Mouse (Mus musculus) layer of hippocampus, postnatal 10 days (tissue): ENCODE measurements around the gene Ptpn13. TPM values are rescaled to one million over a fixed set of nuclear protein-coding genes. Genes with fewer than 3 reads are reported as not detected.

Experiments
- DNase-seq, 2 experiments: peaks; one replicate each; pipeline ENCODE4 v3.0.0; 2021; ENCODE audit warnings: low spot score in 2 of 2
- total RNA-seq, 2 experiments: library from RNA; stranded (reverse); gene quantifications; 2 replicates each; pipeline ENCODE4 v1.2.3; 2021

Ptpn13 gene
- total RNA-seq, 2 experiments from 2014 or later = 9.5 to 11.2 TPM

DNA sequence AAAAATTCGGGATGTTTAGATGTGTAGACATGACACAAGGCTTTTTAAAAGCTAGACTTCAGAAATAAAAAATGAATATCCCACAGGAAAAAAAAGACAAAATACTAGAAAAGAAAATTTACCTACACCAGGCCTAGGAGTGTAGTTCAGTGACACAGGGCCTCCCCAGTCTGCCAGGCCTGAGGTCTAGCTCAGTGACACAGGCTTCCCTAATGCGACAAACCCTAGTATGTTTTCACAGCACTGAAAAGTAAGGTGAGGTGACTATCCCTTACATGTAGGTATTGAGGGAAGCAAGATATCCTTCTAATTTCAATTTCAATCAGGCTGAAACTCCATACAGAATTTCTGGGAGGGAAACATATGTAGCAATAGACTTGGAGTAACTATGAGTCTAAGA lies 212.2 kb downstream of the Ptpn13 start:
- no peak for DNase-seq

DNA sequence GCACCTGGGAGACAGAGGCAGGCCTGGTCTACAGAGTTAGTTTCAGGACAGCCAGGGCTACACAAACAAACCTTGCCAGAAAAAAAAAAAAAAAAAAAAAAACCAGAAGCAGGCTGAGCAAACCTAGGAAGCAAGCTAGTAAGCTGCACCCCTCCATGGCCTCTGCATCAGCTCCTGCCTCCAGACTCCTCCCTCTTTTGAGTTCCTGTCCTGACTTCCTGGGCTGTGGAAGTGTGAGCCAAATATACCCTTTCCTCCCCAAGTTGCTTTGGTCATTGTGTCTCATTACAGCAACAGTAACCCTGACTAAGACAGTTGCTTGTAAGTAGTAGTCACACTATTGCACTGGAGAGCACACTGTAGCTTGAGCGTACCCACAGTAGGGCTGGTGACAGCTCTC lies 219.2 kb downstream of the Ptpn13 start:
- no peak for DNase-seq

DNA sequence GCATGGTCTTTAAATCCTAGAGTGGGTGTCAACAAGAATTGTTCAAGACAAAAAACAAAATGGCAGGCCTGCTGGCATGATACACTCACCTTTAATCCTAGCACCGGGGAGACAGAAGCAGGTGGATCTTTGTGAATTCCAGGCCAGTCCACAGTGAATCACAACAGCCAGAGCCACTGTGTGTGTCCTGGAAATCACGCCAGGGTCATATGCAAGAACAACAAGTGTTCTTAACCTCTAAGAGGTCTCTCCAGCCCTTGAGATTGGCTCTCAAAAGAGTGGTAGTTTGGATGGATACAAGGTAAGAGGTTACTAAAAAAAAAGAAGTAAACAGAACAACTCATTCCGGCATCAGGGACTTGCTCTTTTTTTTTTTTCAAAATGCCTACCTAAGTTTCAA lies 222.3 kb downstream of the Ptpn13 start:
- DNase-seq = no peak

Other genes with a start within 250 kb of the Ptpn13 start
- 100 to 1,000 TPM; 298 to 310 TPM for gene Mapk10, start 213.9 kb upstream of the Ptpn13 start, total RNA-seq
- gene Slc10a6, start 204.2 kb downstream of the Ptpn13 start, total RNA-seq = under 1 TPM in 1 of 2 experiments, not detected in 1; 0.25 TPM
- gene 1700016H13Rik, start 230.8 kb downstream of the Ptpn13 start, total RNA-seq = not detected